Mouse (Mus musculus) liver, postnatal 0 days (tissue): Measurements from ENCODE around the gene Hoxc12. TPM values are rescaled to one million over a fixed set of nuclear protein-coding genes. Genes with fewer than 3 reads are reported as not detected.

ENCODE experiments used
- ATAC-seq: fragments of 200-750 bp; cut with Nextera tagmentation; 2 replicates; pipeline ENCODE4 v1.8.0; 2017; ENCODE audit warnings: mild to moderate bottlenecking, moderate library complexity
- DNase-seq: peaks from one replicate; pipeline ENCODE4 v3.0.0-alpha.2; 2016
- H3K27ac ChIP-seq: fragments of 300-500 bp; sonication (generic); 2 replicates; pipeline ENCODE4 v1.5.1; 2014; ENCODE audit warnings: antibody characterized with exemption, moderate library complexity, mild to moderate bottlenecking, low read depth
- H3K27me3 ChIP-seq: fragments of 300-500 bp; sonication (generic); 2 replicates; pipeline ENCODE4 v1.6.1; 2014; ENCODE audit warnings: low read length, control low read depth, mixed read lengths; ENCODE audit not compliant: insufficient read depth
- H3K36me3 ChIP-seq: fragments of 300-500 bp; sonication (generic); replicated peaks from 2 replicates; pipeline ENCODE4 v1.6.1; 2014; ENCODE audit warnings: mild to moderate bottlenecking, control low read depth, low read length, moderate library complexity, mixed read lengths; ENCODE audit not compliant: insufficient read depth
- H3K4me1 ChIP-seq: fragments of 300-500 bp; sonication (generic); 2 replicates; pipeline ENCODE4 v1.6.1; 2014; ENCODE audit warnings: antibody characterized with exemption, mild to moderate bottlenecking, control low read depth; ENCODE audit not compliant: insufficient read depth
- H3K4me2 ChIP-seq: fragments of 300-500 bp; sonication (generic); 2 replicates; pipeline ENCODE4 v1.6.1; 2014; ENCODE audit warnings: low read depth, mild to moderate bottlenecking, low read length, moderate library complexity, mixed read lengths
- H3K4me3 ChIP-seq: fragments of 300-500 bp; sonication (generic); 2 replicates; pipeline ENCODE4 v1.5.1; 2014; ENCODE audit warnings: low read depth, low read length
- H3K9ac ChIP-seq: fragments of 300-500 bp; sonication (generic); replicated peaks from 2 replicates; pipeline ENCODE4 v1.6.1; 2014; ENCODE audit warnings: mild to moderate bottlenecking, moderate library complexity
- H3K9me3 ChIP-seq: fragments of 300-500 bp; sonication (generic); 2 replicates; pipeline ENCODE4 v1.6.1; 2016; ENCODE audit warnings: mild to moderate bottlenecking, control low read depth, low read length, mixed read lengths
- CTCF ChIP-seq: sonication (generic); IDR thresholded peaks from 2 replicates; pipeline ENCODE4 v1.5.1; 2016; ENCODE audit warnings: antibody characterized with exemption, low read depth
- EP300 ChIP-seq: IDR thresholded peaks from 2 replicates; pipeline ENCODE4 v1.6.1; 2016; ENCODE audit warnings: antibody characterized with exemption, low read depth, mild to moderate bottlenecking
- WGBS: fragments of 180-500 bp; shearing (Covaris S2); extraction: QIAGEN DNeasy Blood & Tissue Kit; methylation state at CpG from one replicate; pipeline ENCODE4 v1.1.7; 2014; ENCODE audit not compliant: insufficient replicate concordance; 5-methylcytosine and 5-hydroxymethylcytosine counted together
- polyA plus RNA-seq: library from polyadenylated mRNA; unstranded; fragments of >200 nt; fragmentation: Nextera tagmentation; extraction: Ambion mirVana; gene quantifications from 2 replicates; pipeline ENCODE4 v1.2.1, GENCODE M21; 2015

Hoxc12 gene
- polyA plus RNA-seq, 1 experiment from 2014 or later = not detected

- ATAC-seq = no peak
- no peak for TF ChIP-seq CTCF
- no peak for TF ChIP-seq EP300
- DNase-seq = no peak
- H3K27ac ChIP-seq = no peak within 1 kb of the TSS
- peaks cover 87% of the 10 kb centered on the region for H3K27me3 ChIP-seq
- no peaks in the 10 kb centered on the region for H3K9me3 ChIP-seq
- WGBS = 2% methylated on average over 62 of the region's 88 CpGs
- no peaks in the 10 kb centered on the region for H3K4me1 ChIP-seq
- no peaks in the 10 kb centered on the region for H3K36me3 ChIP-seq
- H3K4me2 ChIP-seq = no peak within 1 kb of the TSS
- no peak within 1 kb of the TSS for H3K9ac ChIP-seq
- no peak within 1 kb of the TSS for H3K4me3 ChIP-seq
These were observed 15.2 kb upstream of the Hoxc12 start, which contains the start of gene Hoxc13 for GRCm38 (mm10) chr15:102921053-102922011. Hoxc13 (plus strand) TSS chr15:102921103.

GRCm38 (mm10) chr15:102922012-102922362 lies 14.6 kb upstream of the Hoxc12 start:
- Histone ChIP-seq H3K27ac (no peak overlapping the region), H3K36me3 (no peaks in the 10 kb centered on the region), H3K27me3 (peaks cover 87% of the 10 kb centered on the region), H3K4me3 (no peak overlapping the region), H3K9ac (no peak overlapping the region), H3K9me3 (no peaks in the 10 kb centered on the region), H3K4me1 (no peaks in the 10 kb centered on the region), H3K4me2 (no peak overlapping the region)
- no peak for DNase-seq
- no peak for TF ChIP-seq CTCF
- no peak for TF ChIP-seq EP300
- ATAC-seq = no peak
- WGBS = 1% methylated on average over 24 of the region's 24 CpGs

DNA sequence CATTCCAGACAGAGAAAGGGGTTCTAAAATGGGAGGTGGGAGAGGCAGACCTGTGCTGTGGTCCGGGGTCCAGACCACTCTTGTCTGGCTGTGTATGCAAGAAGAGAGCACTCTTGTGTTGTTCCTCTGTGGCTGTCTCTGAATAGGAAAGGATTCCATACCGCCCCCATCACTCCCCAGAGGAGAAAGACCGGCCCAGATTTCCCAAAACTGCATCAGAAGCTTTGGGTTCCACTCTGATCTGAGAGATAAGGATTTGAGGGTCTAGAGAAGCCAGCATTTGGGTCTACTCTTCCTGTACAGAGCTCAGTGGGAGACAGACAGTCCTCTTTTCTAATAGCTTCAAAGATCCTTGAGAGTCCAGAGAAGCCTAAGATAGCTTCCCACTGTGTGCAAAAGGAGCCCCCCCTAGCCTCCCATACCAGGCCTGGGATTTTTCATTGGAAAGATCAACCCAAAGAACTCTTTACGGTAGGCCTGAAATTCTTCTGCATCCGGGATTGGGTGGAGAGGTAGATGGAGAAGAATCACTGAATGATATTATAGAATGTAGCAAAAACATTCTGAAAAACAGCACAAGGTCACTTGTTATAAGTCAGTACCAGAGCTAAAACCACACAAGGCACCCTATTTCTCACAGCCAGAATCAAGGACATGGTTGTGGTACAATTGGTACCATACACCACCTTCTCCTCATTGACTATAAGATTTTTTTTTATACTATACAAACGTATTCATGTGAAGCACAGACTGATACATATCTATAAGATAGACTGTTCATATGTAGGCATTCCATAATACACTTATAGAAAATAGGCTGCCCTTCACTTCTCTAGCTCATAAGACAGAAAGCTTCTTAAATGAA lies 13.7 kb upstream of the Hoxc12 start:
- Histone ChIP-seq H3K4me3 (no peak overlapping the region), H3K9ac (no peak overlapping the region), H3K4me1 (no peaks in the 10 kb centered on the region), H3K27ac (no peak overlapping the region), H3K27me3 (peaks cover 87% of the 10 kb centered on the region), H3K9me3 (no peaks in the 10 kb centered on the region), H3K36me3 (no peaks in the 10 kb centered on the region), H3K4me2 (no peak overlapping the region)
- 12% methylated on average over 6 of the region's 6 CpGs for WGBS
- ATAC-seq = no peak
- no peak for DNase-seq
- no peak for TF ChIP-seq EP300
- TF ChIP-seq CTCF = no peak

GRCm38 (mm10) chr15:102927032-102927645 lies 9.4 kb upstream of the Hoxc12 start:
- TF ChIP-seq EP300 = no peak
- TF ChIP-seq CTCF = no peak
- no peaks in the 10 kb centered on the region for H3K4me1 ChIP-seq
- no peak overlapping the region for H3K9ac ChIP-seq
- peaks cover 86% of the 10 kb centered on the region for H3K27me3 ChIP-seq
- no peak overlapping the region for H3K4me2 ChIP-seq
- no peaks in the 10 kb centered on the region for H3K36me3 ChIP-seq
- ATAC-seq (no peak), DNase-seq (no peak)
- H3K4me3 ChIP-seq = no peak overlapping the region
- H3K27ac ChIP-seq = no peak overlapping the region
- no peaks in the 10 kb centered on the region for H3K9me3 ChIP-seq
- WGBS = 3% methylated on average over 40 of the region's 40 CpGs

- Histone ChIP-seq H3K4me3 (no peak overlapping the region), H3K9me3 (no peaks in the 10 kb centered on the region), H3K9ac (no peak overlapping the region), H3K36me3 (no peaks in the 10 kb centered on the region), H3K27ac (no peak overlapping the region), H3K4me2 (no peak overlapping the region), H3K4me1 (no peaks in the 10 kb centered on the region), H3K27me3 (peaks cover 98% of the 10 kb centered on the region)
- ATAC-seq (no peak), DNase-seq (no peak)
- 6% methylated on average over 23 of the region's 23 CpGs for WGBS
- TF ChIP-seq EP300 (no peak), CTCF (no peak)
These were observed 4.7 kb upstream of the Hoxc12 start for GRCm38 (mm10) chr15:102931706-102932358.
